Mouse (Mus musculus) hindbrain, postnatal 0 days (tissue): Measurements from ENCODE around the gene Vmn1r103. TPM values are rescaled to one million over a fixed set of nuclear protein-coding genes. Genes with fewer than 3 reads are reported as not detected.
"Not testable (repeated sequence)": the region's sequence is repeated elsewhere in the genome, so short reads cannot be mapped to it uniquely, and the experiment has no call there.

ENCODE experiments used
- ATAC-seq: fragments of 200-750 bp; cut with Nextera tagmentation; 2 replicates; pipeline ENCODE4 v1.8.0; 2017; ENCODE audit warnings: mild to moderate bottlenecking, moderate TSS enrichment, moderate library complexity
- DNase-seq: peaks from one replicate; pipeline ENCODE4 v3.0.0-alpha.2; 2015; ENCODE audit warnings: low spot score
- H3K27ac ChIP-seq: fragments of 300-500 bp; sonication (generic); 2 replicates; pipeline ENCODE4 v1.5.1; 2014; ENCODE audit warnings: mild to moderate bottlenecking
- H3K27me3 ChIP-seq: fragments of 300-500 bp; sonication (generic); 2 replicates; pipeline ENCODE4 v1.6.1; 2014; ENCODE audit warnings: low read length, mixed read lengths; ENCODE audit not compliant: insufficient read depth
- H3K36me3 ChIP-seq: fragments of 300-500 bp; sonication (generic); 2 replicates; pipeline ENCODE4 v1.6.1; 2014; ENCODE audit warnings: low read length, mixed read lengths; ENCODE audit not compliant: insufficient read depth
- H3K4me1 ChIP-seq: fragments of 300-500 bp; sonication (generic); 2 replicates; pipeline ENCODE4 v1.6.1; 2014; ENCODE audit warnings: antibody characterized with exemption, low read length, mixed read lengths; ENCODE audit not compliant: insufficient read depth
- H3K4me2 ChIP-seq: fragments of 300-500 bp; sonication (generic); 2 replicates; pipeline ENCODE4 v1.6.1; 2014; ENCODE audit warnings: low read depth, mild to moderate bottlenecking, low read length, moderate library complexity, mixed read lengths
- H3K4me3 ChIP-seq: fragments of 300-500 bp; sonication (generic); 2 replicates; pipeline ENCODE4 v1.5.1; 2014; ENCODE audit warnings: low read length
- H3K9ac ChIP-seq: fragments of 300-500 bp; sonication (generic); replicated peaks from 2 replicates; pipeline ENCODE4 v1.6.1; 2014; ENCODE audit warnings: mild to moderate bottlenecking, low read length, moderate library complexity, mixed read lengths
- H3K9me3 ChIP-seq: fragments of 300-500 bp; sonication (generic); 2 replicates; pipeline ENCODE4 v1.6.1; 2016; ENCODE audit warnings: low read length, mixed read lengths
- WGBS: fragments of 180-500 bp; shearing (Covaris S2); extraction: QIAGEN DNeasy Blood & Tissue Kit; methylation state at CpG from one replicate; pipeline ENCODE4 v1.1.7; 2014; 5-methylcytosine and 5-hydroxymethylcytosine counted together
- polyA plus RNA-seq: library from polyadenylated mRNA; unstranded; fragments of >200 nt; fragmentation: Nextera tagmentation; extraction: Ambion mirVana; gene quantifications from 2 replicates; pipeline ENCODE4 v1.2.1, GENCODE M21; 2015
- total RNA-seq: library from RNA; depleted of rRNA; stranded (reverse); fragments of >200 nt; gene quantifications from 2 replicates; pipeline ENCODE4 v1.2.3, GENCODE M21; 2014; rRNA removed

The Vmn1r103 gene
- total RNA-seq (not detected in 2 replicates), polyA plus RNA-seq (not detected in 2 replicates)

DNA sequence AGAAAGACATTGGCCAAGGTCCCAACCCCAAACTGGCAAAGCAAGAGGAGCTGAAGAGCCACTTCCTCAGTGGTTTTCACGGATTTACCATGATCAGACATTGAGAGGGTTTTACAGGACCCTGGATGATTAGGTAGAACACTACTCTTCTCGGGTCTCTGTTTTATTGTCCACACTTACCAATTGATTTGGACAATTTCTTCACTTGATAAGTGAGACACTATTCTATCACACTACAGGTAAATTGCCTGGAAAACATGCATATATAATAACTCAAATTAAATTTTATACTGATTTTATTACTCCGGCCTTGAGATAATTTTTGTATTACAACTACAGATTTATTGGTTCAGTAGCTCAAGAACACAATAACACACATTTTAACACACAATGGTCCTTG is at the start of gene Vmn1r103:
Gene Vmn1r103 (minus strand): TSS at position 101 of the 400 bp plus-strand sequence.
- not testable (repeated sequence) for H3K9me3 ChIP-seq, H3K4me3 ChIP-seq, ATAC-seq, H3K36me3 ChIP-seq, DNase-seq, H3K27ac ChIP-seq, H3K4me1 ChIP-seq, H3K9ac ChIP-seq, H3K4me2 ChIP-seq, H3K27me3 ChIP-seq
- WGBS = no CpG with 5 or more reads among the region's 3 CpGs

DNA sequence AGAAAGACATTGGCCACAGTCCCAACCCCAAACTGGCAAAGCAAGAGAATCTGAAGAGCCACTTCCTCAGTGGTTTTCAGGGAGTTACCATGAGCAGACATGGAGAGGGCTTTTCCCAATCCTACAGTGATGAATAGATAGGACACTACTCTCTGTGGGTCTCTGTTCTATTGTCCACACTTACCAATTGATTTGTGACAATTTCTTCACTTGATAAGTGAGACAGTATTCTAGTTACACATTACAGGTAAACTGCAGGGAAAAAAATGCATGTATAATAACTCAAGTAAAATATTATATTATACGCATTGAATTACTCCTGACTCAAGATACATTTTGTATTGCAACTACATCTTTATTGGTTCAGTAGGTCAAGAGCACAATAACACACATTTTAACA is 35.3 kb upstream of the Vmn1r103 start, which contains the start of gene Gm5726:
Gene Gm5726 (minus strand): TSS at position 101 of the 400 bp plus-strand sequence.
- no CpG with 5 or more reads among the region's 1 CpGs for WGBS
- ATAC-seq, H3K9ac ChIP-seq: not testable (repeated sequence)

DNA sequence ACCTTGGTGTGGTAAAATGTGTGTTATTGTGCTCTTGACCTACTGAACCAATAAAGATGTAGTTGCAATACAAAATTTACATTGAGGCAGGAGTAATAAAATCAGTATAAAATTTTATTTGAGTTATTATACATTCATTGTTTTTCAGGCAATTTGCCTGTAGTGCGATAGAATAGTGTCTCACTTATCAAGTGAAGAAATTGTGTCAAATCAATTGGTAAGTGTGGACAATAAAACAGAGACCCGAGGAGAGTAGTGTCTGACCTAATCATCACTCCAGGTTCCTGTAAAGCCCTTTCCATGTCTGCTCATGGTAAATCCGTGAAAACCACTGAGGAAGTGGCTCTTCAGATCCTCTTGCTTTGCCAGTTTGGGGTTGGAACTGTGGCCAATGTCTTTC is 23.2 kb upstream of the Vmn1r103 start, which contains the start of gene Vmn1r104:
Gene Vmn1r104 (plus strand): TSS at position 301 of the 400 bp plus-strand sequence.
- H3K4me2 ChIP-seq, H3K36me3 ChIP-seq, H3K4me1 ChIP-seq, H3K9me3 ChIP-seq, H3K27me3 ChIP-seq, ATAC-seq, H3K4me3 ChIP-seq, H3K27ac ChIP-seq, DNase-seq, H3K9ac ChIP-seq: not testable (repeated sequence)
- WGBS = no CpG with 5 or more reads among the region's 3 CpGs

More for the DNA sequence above, 35.3 kb upstream of the Vmn1r103 start, which contains the start of gene Gm5726:
- H3K27ac ChIP-seq, H3K4me3 ChIP-seq, H3K4me1 ChIP-seq, H3K36me3 ChIP-seq, H3K4me2 ChIP-seq, H3K9me3 ChIP-seq, DNase-seq, H3K27me3 ChIP-seq: not testable (repeated sequence)

DNA sequence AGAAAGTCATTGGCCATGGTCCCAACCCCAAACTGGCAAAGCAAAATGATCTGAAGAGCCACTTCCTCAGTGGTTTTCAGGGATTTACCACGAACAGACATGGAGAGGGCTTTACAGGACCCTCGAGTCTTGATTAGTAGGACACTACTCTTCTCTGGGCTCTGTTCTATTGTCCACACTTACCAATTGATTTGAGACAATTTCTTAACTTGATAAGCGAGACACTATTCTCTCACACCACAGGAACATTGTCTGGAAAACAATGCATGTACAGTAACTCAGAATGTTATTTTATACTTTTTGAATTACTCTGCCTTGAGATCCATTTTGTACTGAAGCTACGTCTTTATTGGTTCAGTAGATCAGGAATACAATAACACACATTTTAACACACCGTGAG is 35.5 kb downstream of the Vmn1r103 start, which contains the start of gene Gm10670:
Gene Gm10670 (minus strand): TSS at position 101 of the 400 bp plus-strand sequence.
- H3K9ac ChIP-seq, H3K27ac ChIP-seq, H3K9me3 ChIP-seq, H3K4me3 ChIP-seq, ATAC-seq, H3K4me2 ChIP-seq, DNase-seq, H3K4me1 ChIP-seq, H3K36me3 ChIP-seq, H3K27me3 ChIP-seq: not testable (repeated sequence)
- no CpG with 5 or more reads among the region's 5 CpGs for WGBS

Other genes starting within 250 kb of the Vmn1r103 start
- gene Gm5890, start 247.7 kb downstream of the Vmn1r103 start, total RNA-seq = not detected in 2 replicates
- not detected in 2 replicates for gene Gm5890, start 247.7 kb downstream of the Vmn1r103 start, polyA plus RNA-seq
- gene Gm4133, start 176.5 kb downstream of the Vmn1r103 start, total RNA-seq = not detected in 2 replicates
- gene Gm4133, start 176.5 kb downstream of the Vmn1r103 start, polyA plus RNA-seq = not detected in 2 replicates
- not detected in 2 replicates for gene Gm5728, start 135.1 kb downstream of the Vmn1r103 start, total RNA-seq
- not detected in 2 replicates for gene Gm5728, start 135.1 kb downstream of the Vmn1r103 start, polyA plus RNA-seq
- not detected in 2 replicates for gene Vmn1r100, start 92.6 kb downstream of the Vmn1r103 start, total RNA-seq
- not detected in 2 replicates for gene Vmn1r100, start 92.6 kb downstream of the Vmn1r103 start, polyA plus RNA-seq
- gene Vmn1r101, start 67.9 kb downstream of the Vmn1r103 start, total RNA-seq = not detected in 2 replicates
- gene Vmn1r101, start 67.9 kb downstream of the Vmn1r103 start, polyA plus RNA-seq = not detected in 2 replicates
- not detected in 2 replicates for gene Gm10670, start 35.6 kb downstream of the Vmn1r103 start, total RNA-seq
- gene Gm10670, start 35.6 kb downstream of the Vmn1r103 start, polyA plus RNA-seq = not detected in 2 replicates
- gene Vmn1r104, start 23.3 kb upstream of the Vmn1r103 start, total RNA-seq = not detected in 2 replicates
- not detected in 2 replicates for gene Vmn1r104, start 23.3 kb upstream of the Vmn1r103 start, polyA plus RNA-seq
- gene Gm5726, start 35.2 kb upstream of the Vmn1r103 start, total RNA-seq = not detected in 2 replicates
- not detected in 2 replicates for gene Gm5726, start 35.2 kb upstream of the Vmn1r103 start, polyA plus RNA-seq
- gene Gm4141, start 65.7 kb upstream of the Vmn1r103 start, total RNA-seq = not detected in 2 replicates
- not detected in 2 replicates for gene Gm4141, start 65.7 kb upstream of the Vmn1r103 start, polyA plus RNA-seq
- gene Gm4513, start 88.5 kb upstream of the Vmn1r103 start, total RNA-seq = not detected in 2 replicates
- gene Gm4513, start 88.5 kb upstream of the Vmn1r103 start, polyA plus RNA-seq = not detected in 2 replicates
- not detected in 2 replicates for gene Vmn1r107, start 158.4 kb upstream of the Vmn1r103 start, total RNA-seq
- gene Vmn1r107, start 158.4 kb upstream of the Vmn1r103 start, polyA plus RNA-seq = not detected in 2 replicates
- gene Vmn1r111, start 192.7 kb upstream of the Vmn1r103 start, total RNA-seq = not detected in 2 replicates
- gene Vmn1r111, start 192.7 kb upstream of the Vmn1r103 start, polyA plus RNA-seq = not detected in 2 replicates
- gene Gm10668, start 220.1 kb upstream of the Vmn1r103 start, total RNA-seq = not detected in 2 replicates
- gene Gm10668, start 220.1 kb upstream of the Vmn1r103 start, polyA plus RNA-seq = not detected in 2 replicates